Mouse (Mus musculus) activated CD4-positive, CD25-positive, alpha-beta regulatory T cell, adult 4 months (primary cell): Measurements from ENCODE around the gene Shh. TPM values are rescaled to one million over a fixed set of nuclear protein-coding genes. Genes with fewer than 3 reads are reported as not detected.

Experiments
- ATAC-seq: one replicate; pipeline ENCODE4 v1.8.0; 2017
- polyA plus RNA-seq, 2 experiments: library from polyadenylated mRNA; unstranded; fragments of 100-300 nt; shearing (Covaris generic); gene quantifications; one replicate each; pipeline ENCODE4 v1.2.1; 2017

The Shh gene
- polyA plus RNA-seq = not detected

DNA sequence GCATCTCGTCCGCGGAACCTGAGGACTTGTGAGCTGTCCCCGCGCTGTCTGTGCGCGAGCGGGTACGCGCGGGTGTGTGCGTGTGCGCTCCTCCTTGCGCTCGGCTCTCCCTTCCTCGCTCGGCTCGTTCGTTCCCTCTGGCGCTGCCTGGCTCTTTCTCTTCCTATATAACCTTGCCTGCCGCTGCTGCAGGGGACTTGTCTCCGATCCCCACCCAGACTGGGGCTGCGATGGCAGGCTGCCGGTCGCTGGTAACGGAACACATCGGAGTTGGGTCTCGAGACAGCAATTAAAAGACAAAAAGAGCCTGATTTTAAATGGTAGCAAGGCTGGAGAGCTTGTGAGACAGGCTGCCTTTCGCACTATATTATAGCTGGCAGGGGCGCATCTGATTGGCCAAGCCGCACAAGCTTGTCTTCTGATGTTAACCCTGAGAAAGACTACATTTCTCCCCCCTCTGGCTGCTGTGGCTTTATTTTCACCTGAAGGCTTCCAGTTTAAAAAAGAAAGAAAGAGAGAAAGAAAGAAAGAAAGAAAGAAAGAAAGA, at the start of gene Shh:
Gene Shh (minus strand): TSS at position 497 of the 547 bp plus-strand sequence.
- no peak for ATAC-seq

DNA sequence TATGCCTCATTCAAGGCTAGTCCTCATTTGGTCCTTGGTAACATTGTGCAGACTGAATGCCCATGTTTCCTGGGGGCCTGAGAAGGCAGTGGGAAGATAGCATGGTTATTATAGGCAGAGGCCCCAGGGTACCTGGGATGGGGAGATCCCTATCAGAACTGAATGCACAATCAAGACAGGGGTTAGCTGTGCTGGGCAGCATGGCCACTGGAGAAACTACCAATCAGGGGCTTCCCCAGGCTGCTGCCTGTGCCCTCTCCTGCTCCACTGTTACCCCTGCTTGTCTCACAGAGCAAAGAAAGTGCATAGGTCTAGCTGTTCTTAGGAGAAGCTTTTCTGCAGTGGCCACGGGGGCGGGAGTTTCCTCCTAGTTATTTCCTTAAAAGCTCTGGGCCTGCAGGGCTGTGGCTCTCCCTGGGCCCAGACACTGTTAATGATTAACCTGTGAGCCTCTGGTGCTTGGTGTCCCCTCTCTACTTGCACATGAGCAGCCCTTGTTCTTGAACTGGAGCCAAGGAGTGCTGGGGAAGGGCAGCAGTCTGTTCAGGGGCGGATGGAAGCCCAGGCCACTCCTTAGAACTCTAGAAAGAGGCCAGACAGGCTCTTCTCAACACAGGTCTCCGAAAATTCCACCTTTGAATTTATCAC, 33.9 kb upstream of the Shh start:
- no peak for ATAC-seq

DNA sequence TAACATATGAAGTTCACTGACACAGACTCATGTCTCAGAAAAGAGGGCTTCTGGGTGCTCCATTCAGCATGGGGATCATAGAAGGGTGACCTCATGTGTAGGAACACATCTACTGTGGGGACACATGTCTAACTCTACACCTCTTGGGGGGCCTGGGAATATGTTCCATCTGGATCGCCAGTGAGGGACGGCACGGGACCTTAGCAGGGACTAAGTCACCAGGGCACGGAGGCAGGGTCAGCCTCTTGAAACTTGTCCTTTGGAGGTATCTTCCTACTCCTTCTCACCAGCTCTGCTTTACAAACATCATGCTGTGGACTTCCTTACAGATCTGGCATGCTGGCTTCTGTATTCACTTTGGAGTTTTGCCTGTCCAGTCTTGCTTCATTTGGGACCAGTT, 31.8 kb upstream of the Shh start:
- no peak for ATAC-seq

DNA sequence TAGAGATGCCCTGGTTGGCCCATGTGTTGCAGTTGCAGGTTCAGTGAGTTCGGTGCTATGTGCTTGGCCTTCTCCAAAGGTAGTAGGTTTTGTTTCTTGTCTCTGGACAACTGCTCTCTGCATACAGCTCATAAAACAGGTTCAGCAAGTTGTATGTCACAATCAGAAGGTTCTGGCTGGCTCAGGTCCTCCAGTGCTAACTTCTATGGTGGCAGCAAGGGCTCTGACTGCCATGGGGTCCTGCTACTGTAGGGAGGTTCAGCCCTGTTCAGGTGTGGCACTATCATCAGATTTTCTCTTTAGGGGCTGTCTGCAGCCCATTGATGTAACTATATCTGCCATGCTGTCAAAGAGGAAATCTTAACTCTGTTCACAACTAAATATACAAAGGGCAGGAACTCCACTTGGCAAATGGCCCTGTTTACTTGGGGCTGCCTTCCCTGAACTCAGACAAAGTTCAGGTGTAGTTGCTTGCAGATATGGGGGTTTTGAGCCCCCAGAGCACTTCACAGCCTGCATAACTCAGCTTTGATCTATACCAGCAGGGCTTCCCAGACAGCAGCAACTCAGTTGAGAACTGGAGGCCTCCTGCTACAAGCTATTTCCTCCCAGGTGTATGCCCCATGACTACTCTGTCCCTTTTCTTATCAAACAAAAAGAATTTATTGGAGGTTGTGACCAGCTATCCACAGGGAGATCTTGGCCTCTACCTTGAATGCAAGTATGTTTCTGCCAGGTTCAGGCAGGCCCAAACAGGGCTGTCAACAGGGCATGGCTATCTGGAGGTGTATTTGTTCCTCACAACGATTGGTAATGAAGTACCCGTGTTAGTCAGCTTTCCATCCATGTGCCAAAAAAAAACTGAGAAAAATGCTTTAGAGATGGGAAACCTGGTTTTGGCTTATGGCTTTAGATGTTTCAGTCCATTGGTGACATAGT, 28.9 kb upstream of the Shh start:
- no peak for ATAC-seq

DNA sequence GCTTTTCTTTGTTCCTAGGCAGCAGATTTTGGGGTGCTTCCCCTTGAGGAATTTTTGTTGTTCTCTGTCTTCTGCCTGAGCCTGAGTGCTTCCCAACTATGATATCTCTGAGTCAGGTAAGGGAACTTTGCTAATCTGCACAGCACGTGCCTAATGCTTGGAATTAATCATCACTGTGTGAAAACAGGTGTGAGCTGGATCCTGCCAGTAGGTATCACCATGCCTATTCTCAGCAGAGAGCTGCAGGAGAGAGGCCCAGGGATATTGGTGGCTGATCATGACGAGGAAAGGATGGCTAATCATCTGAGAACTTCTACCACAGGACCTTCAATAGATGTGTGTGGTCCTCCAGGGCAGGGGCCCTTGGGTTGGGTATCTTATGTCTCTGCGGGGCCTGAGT, 26.5 kb upstream of the Shh start:
- no peak for ATAC-seq

DNA sequence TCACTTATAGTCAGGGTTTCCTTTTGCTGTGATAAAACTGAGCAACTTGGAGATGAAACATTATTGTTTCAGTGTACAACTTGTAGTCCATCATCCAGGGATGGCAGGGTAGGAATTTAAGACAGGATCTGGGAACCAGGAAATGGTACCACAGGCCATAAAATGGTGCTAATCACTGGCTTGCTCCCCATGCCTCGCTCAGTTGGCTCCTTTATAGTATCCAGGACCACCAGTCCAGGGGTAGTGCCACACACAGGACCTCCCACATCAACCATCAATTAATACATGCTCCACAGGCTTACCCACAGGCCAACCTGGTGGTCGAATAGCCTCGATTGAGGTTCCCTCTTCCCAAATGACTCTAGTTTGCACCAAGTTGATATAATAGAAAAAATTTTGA, 15.9 kb upstream of the Shh start:
- ATAC-seq = no peak

DNA sequence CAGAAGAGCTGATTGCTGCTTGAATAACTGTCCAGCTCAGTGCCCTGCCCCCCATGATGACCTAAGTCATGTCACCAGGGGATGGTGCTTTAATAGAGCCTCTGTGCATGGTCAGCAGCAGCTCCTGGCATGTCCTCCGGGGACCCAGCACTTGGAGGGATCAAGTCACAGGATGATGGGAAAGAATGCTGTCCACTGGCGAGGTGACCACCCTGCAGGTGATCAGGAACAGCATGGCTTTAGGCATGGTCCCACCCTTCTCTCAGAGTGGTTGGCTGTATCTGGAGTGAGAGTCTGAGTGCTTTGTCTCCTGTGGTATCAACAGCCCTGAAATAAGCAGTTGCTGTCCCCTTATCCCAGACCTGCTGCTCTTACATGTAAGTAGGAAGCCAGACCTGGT, 14.7 kb upstream of the Shh start:
- ATAC-seq = no peak

DNA sequence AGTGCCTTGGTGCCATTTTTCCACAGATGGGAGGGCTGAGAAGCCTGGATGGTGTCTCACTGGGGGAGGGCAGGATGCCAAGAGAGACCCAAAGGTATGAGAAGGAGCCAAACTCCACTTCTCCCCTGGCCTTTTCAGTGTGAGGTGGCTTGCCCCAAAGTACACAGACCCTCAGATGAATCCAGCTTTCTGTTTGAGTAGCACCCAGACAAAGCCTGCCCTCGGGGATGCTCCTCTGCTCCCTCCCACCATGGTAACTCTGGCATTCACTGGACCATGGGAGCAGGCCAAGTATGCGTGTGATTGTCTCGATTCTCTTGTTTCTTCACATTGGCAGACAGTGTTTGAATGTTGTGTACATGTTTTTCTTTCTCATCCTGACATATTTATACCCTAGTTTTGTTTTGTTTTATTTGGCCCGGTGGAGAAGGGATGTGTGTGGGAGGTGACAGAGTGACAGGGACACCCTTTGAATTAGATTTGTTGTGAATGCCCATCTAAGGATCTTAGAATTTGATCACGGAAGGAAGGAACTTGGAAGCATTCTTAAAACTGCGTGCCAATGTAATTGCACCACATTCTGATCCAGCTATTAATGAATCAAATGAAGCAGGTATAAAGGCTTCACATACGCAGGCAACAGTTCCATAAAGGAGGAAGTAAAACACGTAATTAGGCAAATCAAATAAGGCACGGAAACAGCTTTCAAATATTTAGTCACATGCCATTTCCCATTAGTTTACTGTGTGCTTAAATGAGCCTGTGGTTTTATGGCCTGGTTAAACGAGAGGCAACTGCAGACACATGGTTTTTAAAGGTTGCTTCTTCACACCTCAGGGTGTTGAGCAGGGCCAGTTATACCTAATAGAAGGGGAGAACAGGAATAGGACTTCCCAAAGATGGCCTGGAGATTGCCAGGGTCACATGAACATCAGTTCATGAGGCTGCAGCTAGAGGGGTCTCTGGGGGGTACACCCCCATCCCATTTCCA, 9.6 kb upstream of the Shh start:
- no peak for ATAC-seq

DNA sequence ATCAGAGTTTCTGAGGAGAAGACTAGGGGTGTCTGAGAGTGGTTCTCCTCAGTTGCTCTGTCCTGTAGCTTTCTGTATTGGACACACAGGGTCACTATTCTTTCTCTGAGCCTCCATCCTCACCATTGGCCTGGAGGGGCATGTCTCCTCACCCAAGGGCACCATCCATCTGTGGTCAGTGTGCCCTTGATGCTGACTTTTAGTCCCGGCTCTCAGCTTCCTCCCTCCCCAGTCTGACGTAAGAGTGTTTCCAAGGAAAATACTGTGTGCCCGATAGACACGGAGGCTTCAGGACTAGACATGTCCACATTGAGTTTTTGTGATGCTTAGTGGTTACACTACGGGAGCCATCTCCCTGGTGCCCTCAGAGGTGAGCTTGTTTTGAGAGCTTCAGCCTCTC, 6.5 kb upstream of the Shh start:
- ATAC-seq = no peak

DNA sequence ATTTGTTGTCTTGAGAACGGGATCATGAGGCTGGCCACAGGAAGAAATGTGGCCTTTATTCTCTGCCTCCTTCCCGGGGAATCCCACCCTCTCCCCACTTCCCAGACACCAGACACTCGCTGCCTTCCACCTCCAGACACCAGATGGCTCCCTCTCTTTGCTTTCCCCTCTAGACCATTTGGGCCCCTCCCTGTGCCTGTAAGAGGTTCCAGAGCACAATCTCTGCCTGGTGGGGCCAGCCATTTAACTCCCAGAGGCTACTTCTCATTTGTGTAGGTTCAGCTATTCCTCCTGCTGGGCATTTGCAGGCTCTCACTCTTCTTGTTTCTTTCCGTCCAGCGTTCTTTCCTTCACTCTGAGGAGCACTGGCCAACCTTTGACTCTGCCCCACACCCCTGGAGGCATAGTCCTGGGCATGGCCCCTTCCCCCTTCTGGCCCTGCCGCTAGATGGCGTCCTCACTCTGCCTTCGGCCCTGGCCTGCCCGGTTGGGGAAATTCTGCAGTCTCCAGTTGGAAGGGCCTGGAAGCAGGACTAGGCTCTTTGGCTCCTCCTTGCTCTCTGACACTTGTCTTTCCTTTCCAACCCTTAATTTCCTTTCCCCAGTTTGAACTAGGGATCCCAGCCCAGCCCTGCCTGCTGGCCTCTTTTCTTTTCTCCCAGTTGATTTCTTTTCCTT, 2.6 kb upstream of the Shh start:
- ATAC-seq = no peak

DNA sequence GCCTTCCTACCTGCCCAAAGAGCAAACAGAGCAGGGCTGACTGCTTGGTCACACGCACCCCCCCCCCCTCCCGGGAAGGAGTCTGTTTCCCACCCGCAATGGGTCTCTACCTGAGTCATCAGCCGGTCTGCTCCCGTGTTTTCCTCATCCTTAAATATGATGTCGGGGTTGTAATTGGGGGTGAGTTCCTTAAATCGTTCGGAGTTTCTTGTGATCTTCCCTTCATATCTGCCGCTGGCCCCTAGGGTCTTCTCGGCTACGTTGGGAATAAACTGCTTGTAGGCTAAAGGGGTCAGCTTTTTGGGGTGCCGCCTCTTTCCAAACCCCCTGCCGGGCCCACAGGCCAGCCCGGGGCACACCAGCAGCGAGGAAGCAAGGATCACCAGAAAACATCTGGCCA, 705 bp downstream of the Shh start:
- ATAC-seq = no peak

DNA sequence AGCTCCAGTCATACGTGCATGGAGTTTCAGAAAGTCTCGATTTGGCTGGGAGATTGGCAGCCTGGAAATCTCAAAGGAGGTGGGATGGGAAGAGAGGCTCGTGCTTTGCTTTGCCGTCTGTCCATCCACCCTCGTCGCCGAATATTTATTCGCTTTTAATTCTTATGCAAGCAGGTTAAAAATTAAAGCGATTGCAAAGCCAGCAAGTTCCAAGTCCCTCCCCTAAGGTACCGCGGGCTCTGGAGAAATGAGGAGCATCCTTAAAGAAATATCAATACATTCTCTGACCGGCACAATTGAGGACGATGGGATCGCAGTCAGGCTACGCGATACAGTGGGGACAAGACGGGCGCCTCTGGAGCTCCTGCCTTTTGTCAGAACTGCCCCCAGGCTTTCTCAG, 1.5 kb downstream of the Shh start:
- ATAC-seq = no peak

DNA sequence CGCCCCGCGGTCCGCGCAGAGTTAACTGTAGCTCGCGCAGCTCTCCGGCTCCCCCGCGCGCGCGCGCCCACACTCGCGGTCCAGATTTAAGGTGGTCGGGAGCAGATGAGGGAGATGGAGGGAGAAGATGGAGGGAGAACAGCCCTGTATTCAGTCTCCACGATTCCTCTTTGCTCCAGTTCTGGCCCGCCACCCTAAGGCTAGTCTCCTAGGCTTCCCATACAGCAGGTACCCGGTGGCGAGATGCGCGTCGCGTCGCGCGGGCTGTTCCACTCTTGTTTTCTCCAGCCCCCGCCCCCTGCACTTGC, 2.0 kb downstream of the Shh start:
- no peak for ATAC-seq

DNA sequence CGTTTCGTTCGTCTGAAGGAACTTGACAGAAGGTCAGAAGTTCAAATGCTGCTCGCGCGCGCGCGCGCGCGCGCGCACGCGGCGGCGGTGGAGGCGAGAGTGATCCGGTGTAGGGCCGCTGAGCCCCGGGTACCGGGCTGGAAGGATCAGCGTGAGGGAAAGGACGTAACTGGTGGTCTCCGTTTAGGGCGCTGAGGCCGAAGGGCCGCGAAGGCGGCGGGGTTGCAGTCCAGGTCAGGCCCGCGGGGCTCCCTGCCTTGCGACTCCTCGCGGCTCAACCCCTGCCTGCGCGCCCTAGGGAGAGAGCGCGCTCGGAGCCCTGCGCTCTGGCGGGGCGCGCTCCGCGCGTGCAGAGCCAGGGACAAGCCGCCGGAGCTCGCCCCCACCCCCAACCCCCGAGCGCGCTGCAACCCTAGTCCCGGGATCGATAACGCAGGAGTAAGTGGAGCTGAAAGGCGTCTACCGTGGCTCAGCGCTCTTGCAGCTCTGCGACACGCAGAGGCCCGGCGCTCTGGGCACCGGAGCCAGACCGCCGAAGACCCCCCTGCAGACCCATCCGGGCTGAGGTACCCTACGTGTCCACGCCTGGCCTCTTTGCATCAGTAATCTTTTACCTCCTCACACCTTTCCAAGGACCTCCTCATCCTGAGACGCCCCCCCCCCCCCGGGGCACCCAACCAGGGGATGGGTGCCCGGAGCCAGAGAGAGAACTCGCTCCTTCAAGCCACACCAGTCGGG, 2.5 kb downstream of the Shh start:
- no peak for ATAC-seq

DNA sequence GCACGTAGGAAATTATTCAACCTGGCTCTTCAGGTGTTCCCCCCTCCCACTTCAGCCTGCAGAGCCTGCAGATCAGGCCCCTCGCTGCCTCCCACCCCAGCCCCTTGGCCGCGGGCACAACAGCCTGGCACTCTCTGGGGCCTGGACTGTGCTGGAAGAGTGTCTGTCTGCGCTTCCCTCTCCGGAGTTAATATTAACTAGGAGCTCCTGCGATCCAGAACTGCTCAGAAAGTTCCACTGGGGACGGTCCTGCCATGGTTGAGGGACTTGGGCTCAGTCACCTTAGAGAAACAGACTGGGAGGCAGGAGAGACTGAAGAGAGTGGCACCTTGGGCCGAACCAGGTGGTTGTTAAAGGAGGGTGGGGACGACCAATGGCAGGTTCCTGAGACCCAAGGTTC, 3.4 kb downstream of the Shh start:
- ATAC-seq = no peak

DNA sequence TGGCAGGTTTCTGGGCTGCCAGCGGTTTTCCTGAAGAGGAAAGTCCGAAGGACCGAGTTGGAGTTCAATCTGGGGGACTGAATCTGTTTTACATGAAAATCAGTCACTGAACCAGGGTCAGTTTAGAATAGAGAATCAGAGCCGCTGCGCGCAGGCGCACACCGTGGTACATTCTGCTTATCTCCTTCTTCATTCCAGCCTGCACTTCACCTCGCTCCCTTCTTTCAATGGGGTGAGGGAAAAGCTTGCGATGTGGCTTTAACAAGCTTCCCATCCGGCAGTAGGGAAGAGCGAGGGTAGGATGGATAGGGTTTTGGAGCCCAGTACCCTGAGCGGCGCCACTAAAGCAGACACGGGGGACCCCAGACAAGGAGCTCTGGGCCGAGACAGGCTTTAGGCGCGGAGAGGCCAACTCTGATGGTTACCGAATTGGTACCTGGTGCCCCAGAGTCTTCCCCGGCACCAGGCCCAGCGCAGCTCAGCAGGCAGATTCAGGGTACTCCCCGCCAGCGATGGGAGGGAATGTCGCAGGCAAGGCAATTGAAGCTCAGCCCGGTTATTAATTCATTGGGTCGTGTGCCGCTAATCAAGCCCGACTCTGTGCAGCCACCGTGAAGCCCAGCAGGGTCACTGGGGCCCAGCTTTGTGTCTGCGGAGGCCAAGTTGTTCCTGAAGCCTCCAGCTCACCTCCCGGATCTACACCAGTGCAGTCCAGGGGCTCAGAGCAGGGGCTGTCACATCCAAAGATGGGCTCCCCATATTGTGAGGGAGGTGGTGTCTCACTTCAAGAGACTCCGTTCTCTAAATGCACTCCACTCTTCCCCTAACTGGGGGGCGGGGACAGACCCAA, 4.1 kb downstream of the Shh start:
- no peak for ATAC-seq

DNA sequence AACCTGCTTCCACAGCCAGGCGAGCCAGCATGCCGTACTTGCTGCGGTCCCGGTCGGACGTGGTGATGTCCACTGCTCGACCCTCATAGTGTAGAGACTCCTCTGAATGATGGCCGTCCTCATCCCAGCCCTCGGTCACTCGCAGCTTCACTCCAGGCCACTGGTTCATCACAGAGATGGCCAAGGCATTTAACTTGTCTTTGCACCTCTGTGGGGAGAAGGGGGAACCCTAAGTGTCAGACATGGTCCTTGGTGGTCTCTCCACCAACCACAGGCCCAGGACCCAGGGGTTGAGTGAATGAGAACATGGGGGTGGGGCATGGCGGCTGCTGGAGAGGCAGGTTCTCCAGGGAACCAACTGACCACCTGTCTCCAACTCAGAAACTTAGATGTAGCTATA, 5.7 kb downstream of the Shh start:
- no peak for ATAC-seq

DNA sequence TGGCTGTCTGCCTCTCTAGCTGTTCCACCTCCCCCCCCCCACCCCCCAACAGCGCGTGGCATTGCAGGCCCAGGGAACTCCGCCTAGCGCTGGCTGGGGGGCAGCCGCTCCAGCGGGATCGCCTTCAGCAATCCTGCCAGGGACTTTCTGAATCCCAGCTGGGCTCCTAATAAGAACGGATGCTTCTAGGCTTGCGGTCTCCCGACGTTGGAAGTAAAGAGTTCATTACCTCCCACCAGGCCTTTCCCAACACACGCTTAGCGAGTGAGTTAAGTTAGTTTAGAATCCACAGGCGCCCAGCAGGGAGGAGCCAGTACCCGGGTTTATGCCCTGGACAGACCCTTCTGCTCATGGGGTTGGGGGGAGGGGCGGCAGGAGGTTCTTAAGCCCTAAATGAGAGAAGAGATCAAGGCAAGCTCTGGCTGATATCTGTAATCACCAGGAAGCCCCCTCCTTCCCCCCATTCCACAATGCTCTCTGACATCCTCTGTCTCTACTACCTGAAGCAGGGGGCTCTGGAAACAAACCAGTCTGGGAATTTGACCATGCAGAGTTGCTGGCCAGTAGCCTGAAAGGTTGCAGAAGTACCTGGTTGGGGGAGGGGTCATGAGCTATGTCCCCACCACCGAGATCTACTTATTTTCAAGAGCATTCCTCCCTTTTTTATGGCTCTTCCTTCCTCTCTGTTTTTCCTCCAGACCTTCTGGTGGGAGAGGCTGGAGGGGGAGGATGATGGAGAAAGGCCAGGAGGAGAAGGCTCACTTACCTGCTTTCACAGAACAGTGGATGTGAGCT, 6.3 kb downstream of the Shh start:
- ATAC-seq = no peak

DNA sequence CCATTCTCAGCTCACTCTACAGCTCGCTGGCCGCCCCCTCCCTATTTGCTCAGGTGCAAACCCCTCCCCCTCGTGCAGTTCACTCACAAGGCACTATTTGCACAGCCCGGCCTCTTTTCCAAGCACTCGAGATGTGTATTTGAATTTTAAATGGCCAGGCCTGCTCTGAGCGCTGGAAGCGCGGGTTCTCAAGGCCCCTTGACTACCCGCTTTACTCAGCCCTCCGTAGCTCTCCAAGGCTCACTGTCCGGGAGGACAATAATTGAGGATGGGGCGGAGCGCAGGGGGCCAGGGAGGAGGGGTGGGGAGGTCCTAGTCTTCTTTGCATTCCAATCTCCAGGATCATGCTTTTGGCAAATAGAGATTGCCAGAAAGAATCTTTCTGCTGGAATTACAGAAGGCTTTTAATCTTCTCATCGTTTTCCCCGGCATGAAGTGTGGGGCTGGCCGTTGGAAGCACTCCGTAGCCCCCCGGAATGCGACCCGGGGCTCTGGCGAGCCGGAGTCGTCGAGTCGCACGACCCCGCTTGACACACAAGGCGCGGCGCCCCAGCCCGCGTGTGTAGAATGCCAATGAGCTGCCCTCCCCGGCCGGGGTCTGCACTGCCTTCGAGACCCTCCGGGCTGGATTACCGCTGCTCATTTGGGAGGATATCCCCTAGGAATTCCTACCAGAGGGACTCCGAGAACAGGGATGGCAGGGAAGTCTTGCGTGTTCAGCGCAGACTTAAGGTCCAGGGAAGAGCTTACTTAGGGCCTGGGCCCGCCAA, 7.4 kb downstream of the Shh start:
- ATAC-seq = no peak
